Mouse (Mus musculus) layer of hippocampus, adult 9-10 months (tissue): ENCODE measurements around the gene Smarcc2.
"Not testable (repeated sequence)": the region's sequence is repeated elsewhere in the genome, so short reads cannot be mapped to it uniquely, and the experiment has no call there.

Source experiments
- DNase-seq: peaks from one replicate; pipeline ENCODE4 v3.0.0; 2022; ENCODE audit warnings: low spot score

The Smarcc2 gene

GRCm38 (mm10) chr10:128442718-128443117 lies 16.3 kb upstream of the Smarcc2 start:
- DNase-seq, result no peak

GRCm38 (mm10) chr10:128444354-128444753 lies 14.7 kb upstream of the Smarcc2 start:
- DNase-seq, result no peak

- no peak for DNase-seq
Observed at GRCm38 (mm10) chr10:128445407-128445806, 13.6 kb upstream of the Smarcc2 start.

- no peak for DNase-seq
Observed at GRCm38 (mm10) chr10:128451014-128451413, 8.0 kb upstream of the Smarcc2 start.

GRCm38 (mm10) chr10:128454471-128454870 lies 4.6 kb upstream of the Smarcc2 start:
- no peak for DNase-seq

- DNase-seq, result peak; percentile 42
Observed at GRCm38 (mm10) chr10:128455280-128455679, 3.8 kb upstream of the Smarcc2 start.

- DNase-seq, result no peak
Observed at GRCm38 (mm10) chr10:128457676-128458075, 1.4 kb upstream of the Smarcc2 start.

- peak; percentile 89 for DNase-seq
Observed at GRCm38 (mm10) chr10:128458348-128458718, 715 bp upstream of the Smarcc2 start.

GRCm38 (mm10) chr10:128459409-128460269 lies 591 bp downstream of the Smarcc2 start:
- DNase-seq, result no peak

- no peak for DNase-seq
Observed at GRCm38 (mm10) chr10:128460270-128460630, 1.2 kb downstream of the Smarcc2 start.

- no peak for DNase-seq
Observed at GRCm38 (mm10) chr10:128474366-128474765, 15.3 kb downstream of the Smarcc2 start.

- DNase-seq, result no peak
Observed at GRCm38 (mm10) chr10:128486370-128486769, 27.3 kb downstream of the Smarcc2 start.

GRCm38 (mm10) chr10:128487861-128488712 lies 29.0 kb downstream of the Smarcc2 start:
- no peak for DNase-seq

GRCm38 (mm10) chr10:128488776-128489175 lies 29.7 kb downstream of the Smarcc2 start:
- no peak for DNase-seq

GRCm38 (mm10) chr10:128489380-128489779 lies 30.3 kb downstream of the Smarcc2 start:
- DNase-seq, result no peak

GRCm38 (mm10) chr10:128489785-128490184 lies 30.7 kb downstream of the Smarcc2 start:
- no peak for DNase-seq

GRCm38 (mm10) chr10:128490232-128490631 lies 31.2 kb downstream of the Smarcc2 start:
- DNase-seq, result no peak

- no peak for DNase-seq
Observed at GRCm38 (mm10) chr10:128490912-128491311, 31.9 kb downstream of the Smarcc2 start.

- DNase-seq, result no peak
Observed at GRCm38 (mm10) chr10:128491495-128491894, 32.4 kb downstream of the Smarcc2 start.

- not testable (repeated sequence) for DNase-seq
Observed at GRCm38 (mm10) chr10:128492051-128492450, 33.0 kb downstream of the Smarcc2 start.

GRCm38 (mm10) chr10:128492633-128493311 lies 33.7 kb downstream of the Smarcc2 start:
- DNase-seq, result no peak

- DNase-seq, result no peak
Observed at GRCm38 (mm10) chr10:128493319-128493694, 34.3 kb downstream of the Smarcc2 start.
